Mouse (Mus musculus) liver, adult 2 months (tissue): ENCODE data around the gene Tlr11.

Experiments
- CTCF ChIP-seq: fragments of 200-500 bp; IDR thresholded peaks from 2 replicates; pipeline ENCODE4 v1.5.1; 2011; ENCODE audit warnings: low read depth, low read length, control low read depth
- POLR2A ChIP-seq: fragments of 200-500 bp; IDR thresholded peaks from 2 replicates; pipeline ENCODE4 v1.6.1; 2011; ENCODE audit warnings: low read length, control low read depth; ENCODE audit not compliant: insufficient read depth; ENCODE audit errors: extremely low read depth

DNA sequence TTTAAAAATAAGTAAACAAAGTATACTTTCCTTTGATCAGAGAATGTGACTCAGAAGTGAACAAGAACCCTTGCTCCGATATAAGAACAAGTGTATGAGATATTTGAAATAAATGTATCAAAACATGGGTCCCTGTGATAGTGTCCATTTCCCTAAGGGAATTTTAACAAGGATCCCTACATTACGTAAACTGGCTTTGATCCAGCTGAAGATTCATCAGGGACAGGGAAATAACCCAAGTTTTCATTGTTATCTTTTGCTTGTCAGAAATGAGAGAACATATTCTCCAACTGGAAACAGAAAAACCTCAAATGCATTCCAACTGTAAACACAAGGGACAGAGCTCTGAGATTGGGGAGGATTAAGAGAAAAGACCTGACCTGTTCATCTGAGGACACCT is 23.1 kb downstream of the Tlr11 start, which contains the start of gene Olfr736:
- no peak for TF ChIP-seq CTCF
- no peak for TF ChIP-seq POLR2A
